Mouse (Mus musculus): ENCODE results near the gene Mlxipl. TPM values are rescaled to one million over a fixed set of nuclear protein-coding genes. Genes with fewer than 3 reads are reported as not detected.
"Not testable (repeated sequence)": the region's sequence is repeated elsewhere in the genome, so short reads cannot be mapped to it uniquely, and the experiment has no call there.

Gene Mlxipl
- total RNA-seq (2022), result 10 to 100 TPM; 18.0 to 39.9 (median 21.3) TPM

GRCm38 (mm10) chr5:135089653-135090052 lies at the start of gene Mlxipl:
Mlxipl (plus strand) TSS chr5:135089890.
- DNase-seq (ENCODE audit: low spot score), result no peak

- no peak for DNase-seq (ENCODE audit: low spot score)
Observed at GRCm38 (mm10) chr5:135040059-135040458, 49.6 kb upstream of the Mlxipl start.

- DNase-seq (ENCODE audit: low spot score), result no peak
Observed at GRCm38 (mm10) chr5:135040777-135041176, 48.9 kb upstream of the Mlxipl start.

- DNase-seq (ENCODE audit: low spot score), result no peak
Observed at GRCm38 (mm10) chr5:135042105-135042788, 47.4 kb upstream of the Mlxipl start.

- no peak for DNase-seq (ENCODE audit: low spot score)
Observed at GRCm38 (mm10) chr5:135044575-135044974, 45.1 kb upstream of the Mlxipl start.

GRCm38 (mm10) chr5:135048539-135048938 lies 41.2 kb upstream of the Mlxipl start:
- no peak for DNase-seq (ENCODE audit: low spot score)

GRCm38 (mm10) chr5:135049268-135049667 lies 40.4 kb upstream of the Mlxipl start:
- DNase-seq (ENCODE audit: low spot score), result not testable (repeated sequence)

GRCm38 (mm10) chr5:135053356-135053755 lies 36.3 kb upstream of the Mlxipl start:
- no peak for DNase-seq (ENCODE audit: low spot score)

- DNase-seq (ENCODE audit: low spot score), result peak; percentile 97
Observed at GRCm38 (mm10) chr5:135063629-135064381, 25.9 kb upstream of the Mlxipl start, which contains the start of gene Dnajc30. Dnajc30 (plus strand) TSS chr5:135064202.

GRCm38 (mm10) chr5:135064382-135064766 lies 25.3 kb upstream of the Mlxipl start:
- no peak for DNase-seq (ENCODE audit: low spot score)

- DNase-seq (ENCODE audit: low spot score), result not testable (repeated sequence)
Observed at GRCm38 (mm10) chr5:135064909-135065446, 24.7 kb upstream of the Mlxipl start, which contains the start of gene Bud23. Bud23 (minus strand) TSS chr5:135064959.

GRCm38 (mm10) chr5:135066008-135066407 lies 23.7 kb upstream of the Mlxipl start:
- no peak for DNase-seq (ENCODE audit: low spot score)

- DNase-seq (ENCODE audit: low spot score), result no peak
Observed at GRCm38 (mm10) chr5:135070448-135070847, 19.2 kb upstream of the Mlxipl start.

GRCm38 (mm10) chr5:135072061-135072460 lies 17.6 kb upstream of the Mlxipl start:
- no peak for DNase-seq (ENCODE audit: low spot score)

- DNase-seq (ENCODE audit: low spot score), result no peak
Observed at GRCm38 (mm10) chr5:135072720-135073119, 17.0 kb upstream of the Mlxipl start.

- no peak for DNase-seq (ENCODE audit: low spot score)
Observed at GRCm38 (mm10) chr5:135073349-135074150, 16.1 kb upstream of the Mlxipl start.

- DNase-seq (ENCODE audit: low spot score), result no peak
Observed at GRCm38 (mm10) chr5:135075655-135076054, 14.0 kb upstream of the Mlxipl start.

- no peak for DNase-seq (ENCODE audit: low spot score)
Observed at GRCm38 (mm10) chr5:135076368-135076767, 13.3 kb upstream of the Mlxipl start.

- DNase-seq (ENCODE audit: low spot score), result no peak
Observed at GRCm38 (mm10) chr5:135076931-135077505, 12.7 kb upstream of the Mlxipl start.

GRCm38 (mm10) chr5:135077564-135078481 lies 11.9 kb upstream of the Mlxipl start, which contains the start of gene Vps37d:
Vps37d (minus strand) TSS chr5:135078266.
- DNase-seq (ENCODE audit: low spot score), result peak; percentile 86
